Mouse (Mus musculus): ENCODE data around the gene Fer1l4. TPM values are rescaled to one million over a fixed set of nuclear protein-coding genes. Genes with fewer than 3 reads are reported as not detected.

Fer1l4 gene
- polyA plus RNA-seq (2012): 0.03 TPM in 1 of 2 replicates, not detected in the other

DNA sequence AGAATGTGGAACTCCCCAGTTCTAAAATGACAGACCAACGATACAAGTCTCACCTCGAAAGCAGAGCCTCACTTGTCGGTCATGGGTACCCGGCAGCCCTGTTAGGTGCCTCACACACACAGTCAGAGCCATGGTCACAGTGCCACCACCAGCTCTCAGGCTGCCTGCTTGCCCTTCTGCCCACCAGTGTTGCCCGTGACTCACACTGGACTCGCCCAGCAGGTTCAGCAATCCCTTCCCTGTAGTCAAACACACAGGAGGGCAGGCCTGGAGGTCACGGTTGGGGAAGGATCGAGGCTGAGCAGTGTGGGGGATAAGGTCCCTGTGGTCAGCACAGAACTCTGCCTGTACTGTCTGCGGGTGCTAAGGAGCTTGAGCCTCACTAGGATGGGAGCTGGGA is at the start of gene Fer1l4:
Gene Fer1l4 (minus strand): TSS at position 132 of the 400 bp plus-strand sequence.

DNA sequence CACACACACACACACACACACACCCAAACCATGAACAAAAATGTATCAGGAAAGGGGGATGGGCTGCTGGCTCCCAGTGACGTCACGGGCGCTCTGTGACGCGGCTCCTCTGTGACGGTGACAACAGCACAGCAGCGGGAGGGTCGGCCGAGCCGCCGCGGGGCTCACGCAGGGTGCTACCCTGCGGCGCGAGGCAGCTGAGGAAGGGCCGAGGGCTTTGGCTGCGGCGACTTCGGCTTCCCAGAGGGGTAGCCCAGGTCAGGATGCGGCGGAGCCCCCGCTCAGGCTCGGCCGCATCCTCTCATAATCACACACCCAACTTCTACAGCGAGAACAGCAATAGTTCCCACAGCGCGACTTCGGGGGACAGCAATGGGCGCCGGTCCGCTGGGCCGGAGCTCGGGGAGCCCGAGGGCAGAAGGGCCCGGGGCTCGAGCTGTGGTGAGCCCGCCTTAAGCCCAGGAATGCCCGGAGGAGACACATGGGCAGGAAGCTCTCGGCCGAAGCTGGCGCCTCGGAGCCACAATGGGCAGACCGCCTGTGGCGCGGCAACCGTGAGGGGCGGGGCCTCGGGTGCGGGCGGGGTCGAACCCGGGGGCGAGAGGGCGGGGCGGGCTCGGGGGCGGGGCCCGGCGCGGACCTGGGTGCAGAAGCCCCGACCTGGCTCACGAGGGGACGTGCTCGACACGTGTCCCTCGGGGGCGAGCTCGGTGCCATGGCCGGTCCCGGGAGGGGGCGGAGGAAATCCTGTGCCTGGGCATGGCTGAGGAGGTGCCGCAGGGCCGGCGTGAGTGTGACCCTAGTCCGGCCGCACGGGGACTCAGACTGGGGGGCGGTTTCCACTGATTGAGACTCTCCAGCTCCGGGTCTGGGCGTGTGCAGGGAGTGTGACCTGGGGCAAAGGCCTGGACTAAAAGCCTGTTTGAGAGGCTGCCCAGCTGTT is 12.6 kb upstream of the Fer1l4 start, which contains the start of gene Spag4:
Gene Spag4 (plus strand): TSS at position 77 of the 943 bp plus-strand sequence.

GRCm38 (mm10) chr2:156007888-156008532 is 44.7 kb downstream of the Fer1l4 start, which contains the start of the genes 6430550D23Rik and Ergic3:
Gene 6430550D23Rik, minus strand, starts transcription at chr2:156007977.
Gene Ergic3, plus strand, starts transcription at chr2:156008045.

Other genes with a start within 250 kb of the Fer1l4 start
- 29.8 and 30.1 TPM in 2 replicates for gene BC029722, start 233.5 kb downstream of the Fer1l4 start, polyA plus RNA-seq (2012)
- 253 and 257 TPM in 2 replicates for gene Eif6, start 226.0 kb downstream of the Fer1l4 start, polyA plus RNA-seq (2012)
- 0.05 TPM in 1 of 2 replicates, not detected in the other for gene Fam83c, start 218.1 kb downstream of the Fer1l4 start, polyA plus RNA-seq (2012)
- 6.4 and 7.2 TPM in 2 replicates for gene Uqcc1, start 122.6 kb downstream of the Fer1l4 start, polyA plus RNA-seq (2012)
- not detected in 2 replicates for gene Gm15557, start 112.2 kb downstream of the Fer1l4 start, polyA plus RNA-seq (2012)
- not detected in 2 replicates for gene Gdf5, start 107.6 kb downstream of the Fer1l4 start, polyA plus RNA-seq (2012)
- gene Cep250, start 96.5 kb downstream of the Fer1l4 start, polyA plus RNA-seq (2012): 24.5 and 39.8 TPM in 2 replicates
- gene 6430550D23Rik, start 45.0 kb downstream of the Fer1l4 start, polyA plus RNA-seq (2012): 0.38 and 1.4 TPM in 2 replicates
- gene Ergic3, start 44.9 kb downstream of the Fer1l4 start, polyA plus RNA-seq (2012): 64.6 and 80.7 TPM in 2 replicates
- gene Spag4, start 12.2 kb upstream of the Fer1l4 start, polyA plus RNA-seq (2012): 3.5 and 5.3 TPM in 2 replicates
- gene Cpne1, start 59.0 kb upstream of the Fer1l4 start, polyA plus RNA-seq (2012): 36.1 and 36.4 TPM in 2 replicates
- 4.0 and 4.6 TPM in 2 replicates for gene Rbm12, start 59.0 kb upstream of the Fer1l4 start, polyA plus RNA-seq (2012)
- 2.8 and 3.6 TPM in 2 replicates for gene Gm28036, start 74.1 kb upstream of the Fer1l4 start, polyA plus RNA-seq (2012)
- 262 TPM in 2 replicates for gene Romo1, start 91.1 kb upstream of the Fer1l4 start, polyA plus RNA-seq (2012)
- 25.1 and 26.9 TPM in 2 replicates for gene Nfs1, start 91.2 kb upstream of the Fer1l4 start, polyA plus RNA-seq (2012)
- 330 and 499 TPM in 2 replicates for gene Rbm39, start 127.3 kb upstream of the Fer1l4 start, polyA plus RNA-seq (2012)
- 31.4 and 48.9 TPM in 2 replicates for gene Phf20, start 143.5 kb upstream of the Fer1l4 start, polyA plus RNA-seq (2012)

Data from megakaryocyte-erythroid progenitor cell, adult 5 weeks (primary cell).